Mouse (Mus musculus): ENCODE measurements around the gene Zfp865. TPM values are rescaled to one million over a fixed set of nuclear protein-coding genes. Genes with fewer than 3 reads are reported as not detected.
A peak's percentile ranks its signal among the peaks of the same experiment; 100 is the strongest.
"Not testable (repeated sequence)": the region's sequence is repeated elsewhere in the genome, so short reads cannot be mapped to it uniquely, and the experiment has no call there.

The Zfp865 gene
- total RNA-seq (2021) = 10 to 100 TPM; 12.4 to 13.2 TPM
- long read RNA-seq, experiment 1, full-length matches to known transcripts = 2 of 3 reads
- long read RNA-seq, experiment 1, partial matches to known transcripts = 1 of 3 reads
- long read RNA-seq, experiment 1, other reads (novel, unspliced or antisense) = 0 of 3 reads
- long read RNA-seq, experiment 2, partial matches to known transcripts = 2 of 3 reads
- long read RNA-seq, experiment 2, other reads (novel, unspliced or antisense) = 0 of 3 reads

DNA sequence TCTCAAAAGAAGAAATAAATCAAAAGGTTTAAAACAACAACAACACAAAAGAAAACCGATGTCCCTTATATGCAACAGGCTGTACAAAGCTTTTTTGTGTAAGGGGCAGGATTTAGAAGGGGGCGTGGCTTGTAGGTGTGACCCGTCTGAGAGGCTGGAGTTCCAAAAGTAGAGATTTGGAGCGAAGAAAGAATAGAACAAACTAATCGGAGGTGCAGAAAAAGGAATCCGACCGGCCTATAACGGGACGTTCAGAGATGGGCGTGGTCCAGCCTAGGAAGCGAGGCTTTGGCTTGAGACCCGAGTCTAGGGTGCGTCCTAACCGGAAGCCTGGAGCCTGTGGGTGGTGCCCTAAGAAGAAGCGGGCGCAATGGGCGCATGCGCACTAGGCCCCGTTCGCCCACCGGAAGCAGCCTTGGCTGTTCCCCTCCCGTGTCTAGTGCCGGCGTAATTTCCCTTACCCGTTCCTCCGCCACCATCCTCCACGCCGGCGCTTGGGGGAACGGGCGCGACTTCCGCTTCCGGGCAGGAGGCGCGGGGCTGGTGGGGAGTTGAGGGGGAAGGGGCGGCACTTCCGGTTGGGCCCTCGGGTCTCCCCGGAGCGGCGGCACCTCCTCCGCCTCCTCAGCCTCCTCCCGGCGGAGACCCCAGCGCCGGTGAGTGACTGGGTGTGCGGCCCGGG is at the start of gene Zfp865, which contains the start of gene Ccdc106:
Gene Zfp865, plus strand, starts transcription at position 377 of the 682 bp plus-strand sequence.
Gene Ccdc106, plus strand, starts transcription at position 554 of the 682 bp plus-strand sequence.
- peak; percentile 99 for DNase-seq (ENCODE audit: low spot score)

DNA sequence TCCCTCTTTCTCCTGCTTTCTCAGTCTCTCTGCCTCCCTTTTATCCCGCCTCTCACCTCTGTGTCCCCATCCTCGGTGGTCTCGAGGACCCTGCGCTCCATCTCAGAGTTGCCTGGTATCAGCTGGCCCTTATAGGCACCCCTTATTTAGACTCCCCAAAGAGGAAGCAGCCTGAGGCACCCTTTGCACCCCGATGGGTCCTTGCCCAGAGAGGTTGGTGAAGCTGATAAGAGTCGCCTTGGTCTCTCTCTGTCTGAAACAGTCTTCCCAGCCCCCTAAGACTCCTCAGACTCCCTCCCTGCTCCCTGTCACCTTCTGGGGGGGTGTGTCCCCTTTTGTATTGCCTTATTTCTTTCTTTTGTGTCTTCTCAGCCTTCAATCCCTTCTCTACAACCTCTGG is 49.1 kb upstream of the Zfp865 start, which contains the start of gene Sbk3:
Gene Sbk3, minus strand, starts transcription at position 101 of the 400 bp plus-strand sequence.
- DNase-seq (ENCODE audit: low spot score) = no peak

DNA sequence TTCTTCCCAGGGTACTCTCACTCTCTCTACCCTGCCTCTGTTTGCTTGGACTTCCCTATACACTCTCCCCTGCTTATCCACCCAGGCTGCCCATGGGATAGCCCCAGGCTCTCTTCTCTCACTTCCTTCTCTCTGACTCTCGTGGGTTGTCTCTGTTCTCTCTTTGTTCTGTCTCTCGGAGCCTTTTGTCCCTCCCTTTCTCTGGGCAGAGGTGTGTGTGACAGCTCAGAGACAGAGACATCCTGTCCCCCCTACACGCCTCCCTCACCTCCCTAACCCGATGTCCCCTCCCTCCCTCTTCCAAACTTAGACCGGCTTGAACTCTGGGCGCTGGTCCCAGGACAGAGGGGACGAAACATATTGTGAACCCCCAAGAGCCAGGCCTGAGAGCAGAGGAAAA is 48.5 kb upstream of the Zfp865 start:
- no peak for DNase-seq (ENCODE audit: low spot score)

DNA sequence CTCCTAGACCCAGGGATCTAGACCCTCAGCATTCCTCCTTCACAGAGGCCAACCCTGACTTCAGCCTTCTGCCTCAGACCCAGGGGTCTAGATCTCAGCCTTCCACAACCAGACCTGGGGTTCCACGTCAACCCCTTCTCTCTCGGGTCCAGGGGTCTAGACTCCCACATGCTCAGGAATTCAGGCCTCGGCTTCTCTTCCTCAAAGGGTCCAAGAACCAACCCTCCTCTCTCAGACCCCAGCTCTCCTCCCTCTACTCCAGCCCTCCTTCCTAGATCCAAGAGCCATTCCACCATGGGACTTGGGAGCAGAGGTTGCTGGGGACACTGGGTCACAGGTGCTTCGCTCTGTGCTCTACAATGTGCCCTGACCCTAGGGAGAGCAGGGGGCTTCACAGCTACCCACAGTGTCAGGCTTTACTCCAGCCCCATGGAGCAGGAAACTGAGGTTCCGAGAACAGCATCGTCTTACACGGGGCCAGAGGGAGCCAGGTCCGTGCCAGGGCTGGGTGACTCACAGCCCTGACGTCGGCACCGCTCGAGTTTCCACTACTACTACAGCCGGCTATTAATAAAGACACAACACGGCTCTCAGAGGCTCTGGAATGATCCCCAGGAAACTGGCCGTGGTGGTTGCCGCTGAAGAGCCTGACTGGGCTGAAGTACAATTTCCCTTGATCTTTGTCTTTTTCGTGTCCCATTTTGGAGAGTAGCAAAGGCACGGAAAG is 47.7 kb upstream of the Zfp865 start:
- peak; percentile 87 for DNase-seq (ENCODE audit: low spot score)

DNA sequence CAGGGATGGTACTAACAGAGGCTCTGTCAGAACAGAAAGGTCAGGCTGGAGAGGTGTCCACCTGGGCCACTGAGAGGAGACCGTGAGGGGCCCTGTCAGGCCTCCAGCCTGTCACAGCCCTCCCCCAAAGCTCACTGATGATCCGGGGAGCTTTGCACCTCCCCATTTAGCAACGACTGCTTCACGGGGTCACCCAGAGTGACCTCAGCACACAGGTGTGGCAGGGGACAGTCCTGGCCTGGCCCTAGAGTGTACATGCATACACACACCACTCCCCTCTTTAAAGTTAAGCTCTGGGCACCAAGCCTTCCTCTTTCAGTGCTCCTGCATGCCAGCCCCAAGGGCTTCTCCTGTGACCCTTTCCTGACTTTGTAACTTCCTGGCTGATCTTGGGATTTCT is 44.7 kb upstream of the Zfp865 start:
- DNase-seq (ENCODE audit: low spot score) = no peak

DNA sequence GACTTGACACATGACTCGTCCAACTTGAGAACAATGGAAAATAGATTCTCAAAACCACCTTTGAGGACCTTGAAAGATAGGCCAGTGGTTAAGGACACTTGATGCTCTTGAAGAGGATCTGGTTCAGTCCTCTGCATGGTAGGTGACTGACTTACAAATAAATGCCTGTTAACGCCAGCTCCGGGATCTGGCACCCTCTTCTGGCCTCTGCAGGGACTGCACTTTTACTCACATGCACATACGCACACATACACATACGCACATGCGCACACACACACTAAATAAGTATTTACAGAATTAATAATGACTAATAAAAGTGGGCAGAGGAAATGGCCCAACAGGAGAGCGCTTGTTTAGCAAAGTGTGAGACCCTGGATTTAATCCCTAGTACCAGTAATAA is 43.3 kb upstream of the Zfp865 start:
- no peak for DNase-seq (ENCODE audit: low spot score)

DNA sequence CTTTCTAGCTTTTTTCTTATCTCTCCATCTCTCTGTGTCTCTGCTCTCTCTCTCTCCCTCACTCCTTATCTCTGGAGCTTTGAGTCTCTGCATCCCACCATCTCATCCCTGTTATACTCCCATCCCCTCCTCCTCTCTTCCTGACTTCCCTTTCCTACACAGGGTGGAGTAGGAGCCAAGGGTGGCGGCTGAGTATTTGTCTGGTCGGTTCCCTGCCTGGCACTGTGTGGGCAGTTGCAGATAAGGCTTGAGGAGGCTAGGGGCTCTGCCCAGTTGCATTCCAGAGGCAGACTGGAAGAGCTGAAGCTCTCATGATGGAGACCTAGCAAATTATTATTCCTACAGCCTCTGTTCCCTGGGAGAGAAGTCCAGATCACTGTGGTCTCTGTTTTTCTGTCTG is 31.9 kb upstream of the Zfp865 start:
- no peak for DNase-seq (ENCODE audit: low spot score)

DNA sequence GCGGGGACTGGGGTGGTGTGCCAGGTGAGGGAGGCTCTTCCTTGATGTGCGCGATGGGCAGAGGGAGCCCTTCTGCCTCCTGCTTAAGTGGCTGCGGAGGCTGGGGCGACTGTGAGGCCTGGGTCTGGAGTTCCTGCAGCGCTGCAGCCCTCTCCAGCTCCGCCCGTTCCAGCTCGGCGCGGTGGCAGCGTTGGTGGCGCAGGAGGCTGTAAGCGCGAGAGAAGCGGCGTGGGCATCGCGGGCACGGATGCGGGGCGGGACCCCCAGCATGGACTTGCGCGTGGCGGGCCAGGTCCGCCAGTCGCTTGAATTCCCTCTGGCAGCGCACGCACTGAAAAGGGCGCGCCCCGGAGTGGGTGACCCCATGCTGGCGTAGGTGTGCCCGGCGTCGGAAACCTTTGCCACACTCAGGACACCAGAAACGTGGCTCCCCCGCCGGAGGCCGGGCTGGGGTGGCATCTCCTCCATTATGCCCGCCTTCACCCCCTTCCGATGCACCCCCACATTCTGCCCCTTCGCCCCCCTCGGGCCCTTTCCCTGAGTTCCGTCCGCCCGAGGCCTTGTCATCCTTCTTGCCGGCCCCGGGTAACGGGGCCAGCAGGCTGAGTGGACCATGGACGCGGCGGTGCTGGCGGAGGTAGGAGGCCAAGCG is 26.7 kb upstream of the Zfp865 start:
- DNase-seq (ENCODE audit: low spot score) = no peak

DNA sequence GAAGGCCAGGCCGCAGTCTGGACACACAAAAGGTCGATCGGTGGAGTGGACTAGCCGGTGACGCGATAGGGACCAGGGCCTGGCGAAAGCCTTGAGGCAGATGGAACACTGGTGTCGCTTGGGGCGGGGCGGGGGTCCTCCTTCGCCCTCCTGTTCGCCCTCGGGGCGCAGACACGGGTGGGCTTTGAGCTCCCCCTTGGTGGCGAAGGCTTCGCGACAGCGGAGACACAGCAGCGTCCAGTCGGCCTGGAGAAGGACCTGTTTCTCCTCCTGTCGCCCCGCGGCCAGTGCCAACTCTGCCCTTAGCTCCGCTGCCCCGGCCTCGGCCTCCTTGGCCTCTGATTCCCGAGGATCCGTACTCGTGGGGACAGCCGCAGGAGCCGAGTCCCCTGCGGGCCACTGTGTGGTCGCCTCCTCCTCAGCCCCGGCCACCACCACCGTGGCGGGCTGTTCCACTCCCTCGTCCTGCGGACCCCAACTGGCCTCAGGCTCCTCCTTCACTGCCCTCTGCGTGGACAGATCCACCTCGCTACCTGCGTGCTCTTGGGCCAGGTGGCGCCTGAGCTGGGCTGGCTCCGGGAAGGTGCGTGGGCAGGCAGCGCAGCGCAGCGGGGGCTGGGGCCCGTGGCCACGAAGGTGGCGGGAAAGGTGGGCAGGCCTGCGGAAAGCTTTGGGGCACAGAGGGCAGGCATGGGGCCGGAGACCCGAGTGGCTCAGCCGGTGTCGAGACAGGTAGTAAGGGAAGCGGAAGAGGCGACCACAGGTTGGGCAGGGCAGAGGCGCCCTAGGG is 26.0 kb upstream of the Zfp865 start:
- no peak for DNase-seq (ENCODE audit: low spot score)

DNA sequence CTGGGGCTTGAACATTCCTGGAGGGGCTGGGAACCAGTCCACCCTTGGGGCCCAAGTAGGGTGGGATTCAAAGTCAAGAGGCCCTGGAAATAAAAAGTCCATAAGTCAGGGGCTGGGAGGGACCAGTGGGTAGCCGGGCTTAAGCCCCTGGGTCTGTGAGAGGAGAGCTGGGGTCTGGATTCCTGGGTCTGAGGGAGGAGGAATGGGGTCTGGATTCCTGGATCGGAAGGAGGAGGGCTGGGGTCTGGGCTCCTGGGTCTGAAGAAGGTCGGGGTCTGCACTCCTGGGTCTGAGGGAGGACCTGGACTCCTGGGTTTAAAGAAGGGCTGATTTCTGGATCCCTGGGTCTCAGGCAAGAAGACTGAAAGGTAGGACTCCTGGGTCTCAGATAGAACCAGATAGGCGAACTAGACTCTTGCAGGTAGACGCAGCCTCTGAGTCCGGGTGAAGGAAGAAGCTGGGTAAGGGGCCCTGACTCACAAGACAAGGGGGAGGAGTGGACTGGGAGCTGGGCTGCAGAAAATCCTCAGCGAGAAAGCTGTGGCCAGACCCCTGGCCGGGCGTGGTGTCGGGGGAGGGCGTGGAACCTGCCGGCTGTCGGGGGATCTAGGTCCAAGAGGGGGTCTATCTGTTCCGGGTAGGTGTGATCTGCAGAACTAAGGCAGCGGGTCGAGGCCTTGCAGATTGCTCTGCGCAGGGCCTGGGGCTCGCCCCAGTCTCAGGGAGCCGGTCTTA is 24.7 kb upstream of the Zfp865 start:
- DNase-seq (ENCODE audit: low spot score) = no peak

DNA sequence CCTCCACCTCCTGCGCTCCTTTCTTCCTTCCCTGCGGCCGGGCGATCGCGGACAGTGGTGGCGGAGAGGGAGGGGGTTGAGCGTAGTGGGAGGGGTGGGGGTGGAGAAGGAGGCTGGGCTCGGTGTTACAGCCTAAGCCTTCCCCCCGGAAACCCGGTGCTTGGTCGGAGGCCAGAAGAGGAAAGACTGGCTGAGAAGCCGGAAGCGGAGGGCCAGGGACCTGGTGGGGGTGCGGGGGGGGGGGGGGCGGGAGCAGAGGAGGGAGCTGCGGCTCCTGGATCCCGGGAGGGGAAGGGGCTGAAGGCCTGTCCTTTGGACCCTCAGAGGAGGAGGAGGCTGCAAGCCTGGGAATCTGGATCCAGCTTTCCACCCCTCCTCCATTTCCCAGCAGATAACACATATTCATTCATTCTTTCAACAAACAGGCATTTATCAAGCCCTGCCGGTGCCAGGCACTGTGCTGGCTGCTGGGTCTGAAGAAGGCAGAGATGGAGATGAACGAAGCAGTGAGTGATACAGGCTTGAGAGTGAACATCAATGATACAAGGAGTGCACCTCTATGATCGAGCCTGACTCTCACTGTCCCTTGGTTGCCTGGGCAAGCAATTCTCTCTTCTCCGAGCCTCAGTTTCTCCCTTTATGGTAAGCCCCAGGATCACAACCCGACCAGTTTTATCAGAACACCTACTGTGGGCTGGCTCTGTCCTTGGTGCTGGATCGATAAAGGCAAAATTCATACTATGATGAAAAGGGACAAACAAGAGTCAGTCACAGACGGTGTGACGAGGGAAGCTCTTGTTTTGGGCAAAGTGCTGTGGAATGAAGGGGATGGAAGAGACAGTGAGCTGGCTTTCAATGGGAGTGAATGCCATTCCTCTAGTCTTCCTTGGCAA is 23.9 kb upstream of the Zfp865 start, which contains the start of gene Zfp579:
Gene Zfp579, minus strand, starts transcription at position 156 of the 893 bp plus-strand sequence.
- DNase-seq (ENCODE audit: low spot score) = peak; percentile 94

DNA sequence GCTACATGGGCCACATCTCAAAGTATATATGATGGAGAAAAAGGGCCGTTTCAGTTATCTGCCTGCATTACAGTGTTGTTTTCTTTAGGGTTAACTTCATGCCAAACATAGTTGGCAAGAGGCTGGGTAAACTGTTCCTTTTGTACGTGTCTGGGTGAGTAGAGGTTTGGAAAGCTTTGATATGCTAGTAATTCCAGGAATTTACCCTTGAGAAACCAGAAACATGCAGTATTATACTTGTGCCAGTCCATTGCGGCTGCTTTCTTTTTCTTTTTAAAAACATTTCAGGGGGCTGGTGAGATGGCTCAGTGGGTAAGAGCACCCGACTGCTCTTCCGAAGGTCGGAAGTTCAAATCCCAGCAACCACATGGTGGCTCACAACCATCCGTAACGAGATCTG is 23.2 kb upstream of the Zfp865 start:
- DNase-seq (ENCODE audit: low spot score) = no peak

DNA sequence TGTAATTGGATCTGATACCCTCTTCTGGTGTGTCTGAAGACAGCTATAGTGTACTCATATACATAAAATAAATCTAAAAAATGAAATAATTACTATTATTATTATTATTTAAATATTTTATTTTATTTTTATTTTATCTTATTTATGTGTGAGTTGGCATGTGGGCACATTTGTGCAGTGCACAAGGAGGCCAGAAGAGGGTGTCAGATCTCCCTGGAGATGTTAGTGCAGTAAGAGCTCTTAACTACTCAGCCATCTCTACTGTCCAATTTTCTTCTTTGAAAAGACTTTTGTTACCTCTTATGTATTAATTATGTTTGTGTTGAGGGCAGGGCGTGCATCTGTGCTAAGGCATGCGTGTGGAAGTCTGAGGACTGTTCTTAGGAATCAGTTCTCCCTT is 20.3 kb upstream of the Zfp865 start:
- no peak for DNase-seq (ENCODE audit: low spot score)

DNA sequence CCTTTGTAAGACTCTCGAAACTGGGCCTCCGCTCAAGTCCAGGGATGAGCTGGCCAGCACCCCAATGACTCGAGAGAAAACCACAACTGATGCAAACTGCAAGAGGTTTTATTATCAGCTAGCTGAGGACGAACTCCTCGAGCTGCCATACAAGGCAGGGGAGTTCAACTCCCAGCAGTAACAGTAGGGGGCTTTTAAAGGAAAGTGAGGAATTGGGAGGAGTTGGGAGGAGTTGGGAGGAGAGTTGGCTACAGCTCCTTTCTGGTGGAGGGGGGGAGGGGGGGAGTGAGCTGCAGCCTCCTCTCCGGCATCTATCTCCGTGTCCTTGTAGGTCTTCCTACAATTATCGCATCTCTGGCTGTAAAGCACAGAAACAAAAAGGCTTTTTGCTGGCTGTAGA is 17.3 kb upstream of the Zfp865 start:
- not testable (repeated sequence) for DNase-seq (ENCODE audit: low spot score)

DNA sequence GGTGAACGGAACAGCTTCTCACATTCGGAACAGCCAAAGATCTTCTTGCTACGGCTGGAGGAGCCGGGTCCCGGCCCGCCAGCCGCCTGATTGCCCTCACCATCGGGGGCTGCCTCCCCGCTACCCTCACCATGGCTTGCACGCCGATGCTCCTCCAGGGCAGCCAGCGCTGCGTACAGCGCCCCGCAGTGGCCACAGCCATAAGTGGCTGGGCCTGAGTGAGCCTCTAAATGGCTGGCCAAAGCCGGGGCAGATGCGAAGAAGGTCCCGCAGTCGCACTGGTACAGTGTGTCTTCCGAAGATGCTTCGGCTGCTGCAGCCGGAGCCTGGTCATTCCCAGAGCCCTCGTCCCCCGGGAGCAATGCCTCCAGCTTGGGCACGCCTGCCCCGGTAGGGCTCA is 11.9 kb upstream of the Zfp865 start:
- DNase-seq (ENCODE audit: low spot score) = no peak

DNA sequence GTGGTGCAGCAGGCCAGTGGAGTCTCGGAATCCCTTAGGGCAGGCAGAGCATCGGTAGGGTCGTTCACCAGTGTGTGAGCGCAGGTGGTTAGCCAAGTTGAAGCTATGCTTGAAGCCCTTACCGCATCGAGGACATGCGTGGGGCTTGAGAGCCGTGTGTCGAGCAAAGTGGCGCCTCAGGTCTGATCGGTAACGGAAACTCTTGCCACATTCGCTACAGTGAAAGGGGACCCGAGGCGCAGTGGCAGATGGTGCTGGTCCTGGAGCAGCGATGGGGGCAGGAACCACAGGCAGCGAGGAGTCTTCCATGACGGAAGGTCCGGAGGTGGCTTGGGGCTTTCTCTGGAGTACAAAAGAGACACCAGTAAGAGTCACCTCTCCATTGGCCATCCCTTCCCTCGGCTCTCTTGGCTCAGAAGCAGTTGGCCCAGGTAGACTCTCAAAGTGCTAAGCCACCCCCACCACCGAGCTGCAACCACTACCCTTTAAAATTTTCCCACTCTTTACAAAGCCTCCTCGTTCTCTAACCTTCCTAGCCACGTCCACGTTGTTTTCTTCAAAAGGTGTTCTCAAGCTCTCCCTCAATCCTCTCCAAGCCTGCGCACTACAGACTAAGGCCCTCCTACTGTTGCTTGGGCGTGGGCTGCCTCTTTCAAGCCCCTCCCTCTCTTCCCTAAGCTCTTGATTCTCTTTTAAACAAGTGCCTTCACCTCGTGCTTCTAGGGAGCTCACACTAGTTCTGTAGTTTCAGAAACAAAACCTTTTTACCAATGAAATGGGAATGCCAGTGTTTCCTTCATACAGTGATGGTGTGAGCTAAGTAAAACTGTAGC is 7.3 kb upstream of the Zfp865 start:
- DNase-seq (ENCODE audit: low spot score) = no peak

DNA sequence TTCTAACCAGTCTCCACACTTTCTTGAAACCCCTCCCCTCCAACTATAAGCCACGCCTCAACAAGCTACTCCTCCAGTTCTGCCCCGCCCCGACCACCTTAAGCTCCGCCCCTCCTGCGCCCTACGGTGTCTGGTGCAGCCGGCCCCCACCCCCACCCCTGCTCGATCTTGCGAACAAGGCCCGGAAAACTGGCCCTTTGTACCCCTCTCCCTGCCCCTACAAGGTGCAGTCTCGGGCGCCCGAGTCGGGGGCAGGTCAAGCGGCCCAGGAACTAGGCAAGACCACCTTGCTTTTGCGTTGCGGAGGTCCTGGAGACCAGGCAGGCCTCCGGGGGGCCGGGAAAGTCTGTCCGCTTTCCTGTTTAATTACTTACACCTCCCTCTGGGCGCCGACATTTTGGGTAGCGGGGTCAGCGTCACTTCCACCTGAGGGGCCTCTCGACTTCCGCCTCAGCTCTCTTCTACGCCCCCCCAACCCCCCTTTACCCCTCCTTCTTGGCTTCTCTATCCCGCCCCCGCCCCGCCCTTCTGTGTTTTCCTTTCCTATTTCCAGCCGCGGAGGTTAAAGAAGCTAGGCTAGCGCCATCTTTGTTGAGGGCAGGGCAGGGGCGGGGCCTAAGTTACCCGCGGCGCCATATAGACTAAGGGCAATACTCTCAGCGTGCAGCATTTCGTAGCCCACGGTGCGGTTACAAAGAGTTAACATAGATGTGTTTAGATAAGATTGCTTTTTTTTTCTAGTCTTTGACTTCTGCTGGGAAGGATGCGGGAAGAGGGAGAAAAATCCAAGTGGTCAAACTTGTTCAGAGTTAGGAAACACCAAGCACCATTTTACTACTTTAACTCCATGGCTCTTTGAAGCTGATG is 5.7 kb upstream of the Zfp865 start, which contains the start of the genes Zfp524 and Fiz1:
Gene Zfp524, plus strand, starts transcription at position 165 of the 867 bp plus-strand sequence.
Gene Fiz1, minus strand, starts transcription at position 447 of the 867 bp plus-strand sequence.
- peak; percentile 97 for DNase-seq (ENCODE audit: low spot score)

Measured in gastrocnemius, adult 18-20 months (tissue).